Mouse (Mus musculus): ENCODE results near the gene Limd1.

Limd1 gene

GRCm38 (mm10) chr9:123483598-123483997 lies 5.1 kb downstream of the Limd1 start:
- no peak for DNase-seq (ENCODE audit: low spot score)

DNA sequence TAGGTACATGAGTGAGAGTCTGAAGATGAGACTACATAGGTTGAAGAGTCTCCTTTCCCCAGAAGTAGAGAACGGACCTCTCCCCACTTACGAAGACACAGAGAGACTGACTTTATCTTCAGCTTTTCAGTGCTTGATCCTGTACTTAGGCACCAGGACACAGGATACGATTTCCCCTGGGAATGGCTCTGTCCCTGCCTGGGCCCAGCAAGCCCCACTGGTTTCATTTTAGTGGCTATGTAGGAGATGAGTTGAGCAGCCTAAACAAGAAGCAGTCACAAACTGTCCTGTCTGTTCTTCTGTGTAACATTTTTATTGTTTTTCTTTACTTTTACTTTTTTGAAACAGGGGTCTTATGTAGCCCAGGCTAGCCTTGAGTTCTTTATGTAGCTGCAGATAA lies 6.3 kb downstream of the Limd1 start:
- no peak for DNase-seq (ENCODE audit: low spot score)

- DNase-seq (ENCODE audit: low spot score), result no peak
Observed at GRCm38 (mm10) chr9:123485561-123485960, 7.1 kb downstream of the Limd1 start.

DNA sequence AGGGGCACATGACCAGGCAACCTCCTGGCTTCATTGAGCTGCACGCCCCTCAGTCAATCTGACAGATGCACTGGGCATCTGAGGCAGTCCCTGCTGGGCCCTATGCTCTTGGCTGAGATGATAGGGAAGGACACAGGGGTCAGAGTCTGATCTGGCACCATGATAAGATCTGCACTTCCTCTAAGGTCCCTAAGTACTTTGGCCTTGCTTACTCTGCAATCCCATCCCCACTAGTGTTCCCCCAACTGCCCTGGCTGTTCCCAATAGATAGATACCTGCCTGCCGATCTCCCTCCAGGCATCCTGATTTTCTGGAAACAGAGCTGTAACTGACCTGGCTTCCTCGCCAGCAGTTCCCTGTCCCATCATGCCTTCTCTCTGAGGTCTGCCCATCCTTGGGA lies 8.1 kb downstream of the Limd1 start:
- DNase-seq (ENCODE audit: low spot score), result no peak

- DNase-seq (ENCODE audit: low spot score), result no peak
Observed at GRCm38 (mm10) chr9:123489073-123489472, 10.6 kb downstream of the Limd1 start.

GRCm38 (mm10) chr9:123489727-123490343 lies 11.3 kb downstream of the Limd1 start:
- DNase-seq (ENCODE audit: low spot score), result no peak

DNA sequence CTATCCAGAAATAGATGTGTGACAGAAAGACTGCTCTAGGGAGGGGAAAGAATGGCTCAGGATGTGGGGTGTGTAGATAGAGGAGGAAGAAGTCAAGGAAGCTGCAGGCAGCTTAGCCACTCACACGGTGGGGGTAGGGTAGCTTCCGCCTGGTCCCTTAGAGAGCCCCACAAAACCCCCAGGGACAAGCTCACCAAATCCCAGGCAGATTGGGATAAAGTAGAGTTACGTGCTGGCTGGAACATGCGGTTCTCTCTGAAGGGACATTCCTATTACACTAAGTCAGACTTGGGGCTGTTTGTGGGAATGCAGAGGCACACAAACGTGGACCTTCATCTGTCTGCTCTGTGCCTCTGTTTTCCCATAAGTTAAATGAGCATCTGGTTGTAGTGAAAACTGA lies 12.4 kb downstream of the Limd1 start:
- no peak for DNase-seq (ENCODE audit: low spot score)

GRCm38 (mm10) chr9:123491917-123492585 lies 13.5 kb downstream of the Limd1 start:
- DNase-seq (ENCODE audit: low spot score), result no peak

- DNase-seq (ENCODE audit: low spot score), result no peak
Observed at GRCm38 (mm10) chr9:123496665-123497064, 18.2 kb downstream of the Limd1 start.

GRCm38 (mm10) chr9:123497906-123498305 lies 19.4 kb downstream of the Limd1 start:
- DNase-seq (ENCODE audit: low spot score), result no peak

DNA sequence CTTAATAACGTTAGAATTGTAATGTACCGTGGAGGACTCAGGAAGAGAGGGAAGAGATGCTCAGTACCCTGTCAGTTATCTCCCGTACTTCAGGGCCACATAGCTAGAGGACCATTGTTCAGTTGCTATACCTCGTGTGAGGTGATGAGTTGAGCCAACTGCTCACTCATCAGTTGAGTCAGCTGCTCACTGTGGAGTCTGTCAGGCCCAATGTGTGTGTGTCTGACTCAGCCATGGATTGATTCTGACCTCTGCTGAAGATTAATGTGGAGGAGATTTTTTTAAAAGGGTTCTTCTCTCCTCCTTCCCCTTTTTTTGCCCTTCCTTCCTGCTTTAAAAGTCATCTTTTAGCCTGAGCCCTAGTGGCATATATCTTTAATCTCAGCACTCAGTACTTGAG lies 22.0 kb downstream of the Limd1 start:
- no peak for DNase-seq (ENCODE audit: low spot score)

GRCm38 (mm10) chr9:123503171-123503834 lies 24.8 kb downstream of the Limd1 start:
- no peak for DNase-seq (ENCODE audit: low spot score)

- DNase-seq (ENCODE audit: low spot score), result no peak
Observed at GRCm38 (mm10) chr9:123504325-123504724, 25.8 kb downstream of the Limd1 start.

DNA sequence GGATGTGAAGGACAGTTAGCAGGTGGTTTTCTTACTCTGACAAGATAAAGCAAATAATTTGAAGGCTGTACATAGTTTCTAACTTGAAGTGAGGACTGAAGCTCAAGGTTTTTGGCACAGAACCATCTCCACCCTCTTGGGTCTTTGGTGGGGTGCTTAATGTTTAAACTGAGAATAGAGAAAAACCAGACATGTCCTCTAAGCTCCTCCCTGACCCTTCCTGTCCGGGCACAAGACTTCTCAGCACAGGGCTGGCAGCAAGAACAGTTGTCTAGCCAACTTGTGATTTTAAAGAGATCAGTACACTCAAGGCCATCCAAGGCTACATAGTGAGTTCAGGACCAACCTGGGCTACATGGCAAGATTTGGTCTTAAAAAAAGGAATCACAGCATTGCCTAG lies 27.1 kb downstream of the Limd1 start:
- DNase-seq (ENCODE audit: low spot score), result no peak

- no peak for DNase-seq (ENCODE audit: low spot score)
Observed at GRCm38 (mm10) chr9:123506270-123507146, 28.0 kb downstream of the Limd1 start.

- DNase-seq (ENCODE audit: low spot score), result no peak
Observed at GRCm38 (mm10) chr9:123507380-123507779, 28.9 kb downstream of the Limd1 start.

DNA sequence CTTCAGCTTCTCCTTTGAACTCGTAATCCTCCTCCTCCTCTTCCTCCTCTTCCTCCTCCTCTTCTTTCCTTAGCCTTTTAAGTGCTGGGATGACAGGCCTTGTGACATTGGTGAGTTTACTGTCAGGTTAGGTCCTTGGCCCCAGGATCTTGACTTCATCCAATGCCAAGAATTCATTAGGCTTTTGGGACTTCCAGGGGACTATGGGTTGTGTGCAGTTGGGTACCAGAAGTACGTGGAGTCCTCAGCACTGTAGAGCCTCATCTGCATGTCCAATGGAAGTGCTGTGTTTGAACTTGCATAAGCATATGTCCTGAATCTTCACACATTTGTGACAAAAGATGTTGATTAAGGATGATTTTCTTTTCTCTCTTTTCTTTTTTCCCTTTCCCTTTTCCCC lies 30.5 kb downstream of the Limd1 start:
- DNase-seq (ENCODE audit: low spot score), result no peak

DNA sequence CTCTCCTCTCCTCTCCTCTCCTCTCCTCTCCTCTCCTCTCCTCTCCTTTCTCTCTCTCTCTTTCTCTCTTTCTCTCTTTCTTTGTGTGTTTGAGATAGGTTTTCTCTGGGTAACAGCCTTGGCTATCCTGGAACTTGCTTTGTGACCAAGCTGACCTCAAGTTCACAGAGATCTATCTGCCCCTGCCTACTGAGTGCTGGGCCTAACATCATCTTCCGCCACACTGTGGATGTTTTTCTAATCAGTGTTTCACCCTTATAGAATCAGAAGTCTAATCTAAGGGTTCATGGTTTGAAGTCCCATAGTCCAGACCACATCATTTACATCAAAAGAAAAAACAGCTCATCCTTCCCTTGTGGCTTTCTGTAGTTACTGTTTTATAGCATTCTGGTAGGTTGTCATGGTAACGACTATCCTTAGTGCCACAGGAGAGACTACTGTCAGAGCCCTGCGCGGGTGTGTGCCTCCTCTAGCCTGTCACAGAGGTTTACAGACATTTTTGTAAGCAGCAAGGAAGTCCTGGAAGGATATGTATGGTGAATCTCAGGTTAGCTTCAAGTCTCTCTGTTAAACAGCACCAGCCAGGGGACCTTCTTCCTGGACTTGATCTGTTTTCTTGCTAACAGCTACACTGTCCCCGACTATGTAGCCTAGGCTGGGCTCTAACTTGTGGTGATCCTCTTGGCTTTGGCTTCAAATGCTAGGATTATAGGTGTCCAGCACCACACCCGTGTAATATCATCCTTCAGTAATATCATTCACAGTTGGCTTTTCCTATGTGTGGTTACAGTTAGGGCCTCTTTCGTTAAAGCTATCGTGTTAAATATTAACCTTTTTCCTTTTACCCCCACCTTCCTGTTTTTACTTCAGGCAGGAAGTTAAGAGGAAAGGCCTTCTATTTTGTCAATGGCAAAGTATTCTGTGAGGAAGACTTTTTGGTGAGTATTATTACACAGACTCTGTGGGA lies 31.4 kb downstream of the Limd1 start:
- no peak for DNase-seq (ENCODE audit: low spot score)

- DNase-seq (ENCODE audit: low spot score), result no peak
Observed at GRCm38 (mm10) chr9:123510926-123511325, 32.4 kb downstream of the Limd1 start.

DNA sequence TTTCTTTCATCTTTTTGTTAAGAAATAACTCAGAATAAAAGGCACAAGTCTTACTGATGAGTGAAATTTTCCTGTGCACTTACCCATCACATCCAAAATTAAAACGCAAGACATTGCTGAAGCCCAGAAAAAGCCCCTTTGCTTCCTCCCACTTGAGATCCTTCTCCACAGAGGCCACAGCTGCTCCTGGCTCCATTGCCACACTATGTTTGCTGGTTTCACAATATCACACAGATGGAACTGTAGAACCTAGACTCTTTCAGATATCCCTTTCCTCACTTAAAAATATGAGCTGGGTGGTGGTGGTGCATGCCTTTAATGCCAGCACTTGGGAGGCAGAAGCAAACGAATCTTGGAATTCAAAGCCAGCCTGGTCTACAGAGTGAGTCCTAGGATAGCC lies 34.0 kb downstream of the Limd1 start:
- DNase-seq (ENCODE audit: low spot score), result no peak

DNA sequence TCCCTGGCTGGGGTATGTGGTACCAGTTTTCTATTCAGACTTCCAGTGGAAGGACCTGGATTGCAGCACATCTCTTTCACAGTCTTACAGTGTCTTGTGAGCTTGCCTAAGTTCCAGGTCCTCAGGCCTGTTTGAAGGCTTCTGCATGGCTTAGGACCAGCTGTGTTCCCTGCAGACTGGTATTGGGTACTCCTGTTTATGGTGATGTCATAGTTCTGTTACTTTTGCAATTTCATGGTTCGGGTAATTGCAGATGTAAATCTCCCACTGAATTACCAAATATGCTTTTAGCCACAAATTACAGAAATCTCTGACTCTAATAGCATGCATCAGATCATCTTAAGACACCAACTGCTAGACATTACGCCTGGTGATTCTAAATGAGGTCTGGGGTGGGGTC lies 36.6 kb downstream of the Limd1 start:
- DNase-seq (ENCODE audit: low spot score), result no peak
